Mouse (Mus musculus): ENCODE data around the gene Prkrip1. TPM values are rescaled to one million over a fixed set of nuclear protein-coding genes. Genes with fewer than 3 reads are reported as not detected.
A peak's percentile ranks its signal among the peaks of the same experiment; 100 is the strongest.

The Prkrip1 gene
- polyA plus RNA-seq, 1 experiment from 2014 or later: 58.5 TPM

GRCm38 (mm10) chr5:136199526-136199925, 763 bp upstream of the Prkrip1 start:
- Histone ChIP-seq H3K36me3 (peaks cover 24% of the 10 kb centered on the region), H3K9me3 (no peaks in the 10 kb centered on the region), H3K27me3 (no peaks in the 10 kb centered on the region), H3K4me3 (peak overlapping the region; percentile 97), H3K9ac (replicated peaks) (peak overlapping the region; percentile 83), H3K4me1 (peaks cover 13% of the 10 kb centered on the region), H3K4me2 (replicated peaks) (peak overlapping the region; percentile 93), H3K27ac (replicated peaks) (peak overlapping the region; percentile 92)
- ATAC-seq (replicated peaks): no peak
- WGBS: 23% methylated on average over 11 of the region's 11 CpGs

GRCm38 (mm10) chr5:136191870-136192269, 6.9 kb downstream of the Prkrip1 start:
- no peaks in the 10 kb centered on the region for H3K9me3 ChIP-seq
- H3K4me3 ChIP-seq: no peak overlapping the region
- no peak overlapping the region for H3K4me2 ChIP-seq (replicated peaks)
- WGBS: 85% methylated on average over 7 of the region's 7 CpGs
- no peaks in the 10 kb centered on the region for H3K27me3 ChIP-seq
- no peak overlapping the region for H3K27ac ChIP-seq (replicated peaks)
- H3K36me3 ChIP-seq: peaks cover 87% of the 10 kb centered on the region
- no peak for ATAC-seq (replicated peaks)
- H3K4me1 ChIP-seq: no peaks in the 10 kb centered on the region
- H3K9ac ChIP-seq (replicated peaks): no peak overlapping the region

GRCm38 (mm10) chr5:136186723-136187122, 12.0 kb downstream of the Prkrip1 start:
- peaks cover 61% of the 10 kb centered on the region for H3K36me3 ChIP-seq
- no peak overlapping the region for H3K4me3 ChIP-seq
- no peak for ATAC-seq (replicated peaks)

GRCm38 (mm10) chr5:136183766-136184165, 15.0 kb downstream of the Prkrip1 start:
- Histone ChIP-seq H3K4me1 (no peaks in the 10 kb centered on the region), H3K9ac (replicated peaks) (no peak overlapping the region), H3K27me3 (no peaks in the 10 kb centered on the region), H3K4me3 (no peak overlapping the region), H3K27ac (replicated peaks) (no peak overlapping the region), H3K4me2 (replicated peaks) (no peak overlapping the region), H3K36me3 (peaks cover 61% of the 10 kb centered on the region), H3K9me3 (no peaks in the 10 kb centered on the region)
- WGBS: 91% methylated on average over 7 of the region's 7 CpGs
- ATAC-seq (replicated peaks): no peak

More at GRCm38 (mm10) chr5:136186723-136187122, 12.0 kb downstream of the Prkrip1 start:
- H3K27ac ChIP-seq (replicated peaks): no peak overlapping the region
- 40% methylated on average over 4 of the region's 4 CpGs for WGBS
- no peaks in the 10 kb centered on the region for H3K27me3 ChIP-seq
- no peaks in the 10 kb centered on the region for H3K9me3 ChIP-seq
- no peak overlapping the region for H3K9ac ChIP-seq (replicated peaks)
- no peak overlapping the region for H3K4me2 ChIP-seq (replicated peaks)
- no peaks in the 10 kb centered on the region for H3K4me1 ChIP-seq

GRCm38 (mm10) chr5:136182830-136183229, 15.9 kb downstream of the Prkrip1 start:
- no peak for ATAC-seq (replicated peaks)

GRCm38 (mm10) chr5:136182049-136182448, 16.7 kb downstream of the Prkrip1 start:
- Histone ChIP-seq H3K27me3 (no peaks in the 10 kb centered on the region), H3K36me3 (peaks cover 53% of the 10 kb centered on the region), H3K4me1 (no peaks in the 10 kb centered on the region), H3K4me2 (replicated peaks) (no peak overlapping the region), H3K4me3 (no peak overlapping the region), H3K9me3 (no peaks in the 10 kb centered on the region), H3K9ac (replicated peaks) (no peak overlapping the region), H3K27ac (replicated peaks) (no peak overlapping the region)
- ATAC-seq (replicated peaks): no peak
- WGBS: 92% methylated on average over 6 of the region's 6 CpGs

More at GRCm38 (mm10) chr5:136182830-136183229, 15.9 kb downstream of the Prkrip1 start:
- Histone ChIP-seq H3K9me3 (no peaks in the 10 kb centered on the region), H3K27ac (replicated peaks) (no peak overlapping the region), H3K4me2 (replicated peaks) (no peak overlapping the region), H3K4me1 (no peaks in the 10 kb centered on the region), H3K36me3 (peaks cover 56% of the 10 kb centered on the region), H3K9ac (replicated peaks) (no peak overlapping the region), H3K4me3 (no peak overlapping the region), H3K27me3 (no peaks in the 10 kb centered on the region)
- 98% methylated on average over 4 of the region's 4 CpGs for WGBS

- ATAC-seq (replicated peaks): no peak
- no peak overlapping the region for H3K9ac ChIP-seq (replicated peaks)
- H3K27me3 ChIP-seq: no peaks in the 10 kb centered on the region
- 94% methylated on average over 6 of the region's 6 CpGs for WGBS
- H3K4me1 ChIP-seq: no peaks in the 10 kb centered on the region
- no peak overlapping the region for H3K4me2 ChIP-seq (replicated peaks)
- H3K27ac ChIP-seq (replicated peaks): no peak overlapping the region
- H3K36me3 ChIP-seq: peaks cover 48% of the 10 kb centered on the region
- H3K9me3 ChIP-seq: no peaks in the 10 kb centered on the region
- H3K4me3 ChIP-seq: no peak overlapping the region
These were observed 17.6 kb downstream of the Prkrip1 start for GRCm38 (mm10) chr5:136181197-136181596.

GRCm38 (mm10) chr5:136179594-136179993, 19.2 kb downstream of the Prkrip1 start:
- H3K9ac ChIP-seq (replicated peaks): no peak overlapping the region
- no peaks in the 10 kb centered on the region for H3K9me3 ChIP-seq
- peaks cover 44% of the 10 kb centered on the region for H3K36me3 ChIP-seq
- no peak overlapping the region for H3K4me3 ChIP-seq
- peaks cover 4% of the 10 kb centered on the region for H3K4me1 ChIP-seq
- H3K27me3 ChIP-seq: no peaks in the 10 kb centered on the region
- H3K4me2 ChIP-seq (replicated peaks): no peak overlapping the region
- no peak for ATAC-seq (replicated peaks)
- H3K27ac ChIP-seq (replicated peaks): no peak overlapping the region
- 78% methylated on average over 5 of the region's 5 CpGs for WGBS

- Histone ChIP-seq H3K9ac (replicated peaks) (no peak overlapping the region; the same call in 1 of the 2 replicates), H3K36me3 (peaks cover 5% of the 10 kb centered on the region; the same call in 1 of the 2 replicates), H3K4me2 (replicated peaks) (0 out of 2 replicates have a peak overlapping the region, but pooled peaks have one; percentile 9), H3K27me3 (no peaks in the 10 kb centered on the region; the same call in 1 of the 2 replicates), H3K9me3 (no peaks in the 10 kb centered on the region), H3K4me3 (no peak overlapping the region), H3K27ac (replicated peaks) (peak overlapping the region; percentile 85), H3K4me1 (peaks cover 45% of the 10 kb centered on the region)
- peak; percentile 56 for ATAC-seq (replicated peaks)
- WGBS: 18% methylated on average over 9 of the region's 9 CpGs
These were observed 24.9 kb downstream of the Prkrip1 start for GRCm38 (mm10) chr5:136173606-136174463.

GRCm38 (mm10) chr5:136172939-136173338, 25.8 kb downstream of the Prkrip1 start:
- Histone ChIP-seq H3K27me3 (no peaks in the 10 kb centered on the region; the same call in 1 of the 2 replicates), H3K27ac (replicated peaks) (no peak overlapping the region), H3K9me3 (no peaks in the 10 kb centered on the region), H3K4me1 (peaks cover 45% of the 10 kb centered on the region), H3K9ac (replicated peaks) (no peak overlapping the region), H3K4me2 (replicated peaks) (no peak overlapping the region), H3K36me3 (peaks cover 4% of the 10 kb centered on the region), H3K4me3 (no peak overlapping the region)
- no peak for ATAC-seq (replicated peaks)
- WGBS: 82% methylated on average over 9 of the region's 9 CpGs

GRCm38 (mm10) chr5:136171363-136172341, 27.1 kb downstream of the Prkrip1 start:
- Histone ChIP-seq H3K27ac (replicated peaks) (peak overlapping the region; percentile 83), H3K27me3 (no peaks in the 10 kb centered on the region; the same call in 1 of the 2 replicates), H3K4me1 (peaks cover 45% of the 10 kb centered on the region), H3K9me3 (no peaks in the 10 kb centered on the region), H3K4me2 (replicated peaks) (peak overlapping the region; percentile 95), H3K4me3 (peak overlapping the region; percentile 68), H3K36me3 (peaks cover 12% of the 10 kb centered on the region), H3K9ac (replicated peaks) (peak overlapping the region; percentile 79)
- no peak for ATAC-seq (replicated peaks)
- 36% methylated on average over 17 of the region's 17 CpGs for WGBS

Measured in forebrain, embryonic 15.5 days (tissue).